Mouse (Mus musculus) heart, embryonic 14.5 days (tissue): ENCODE measurements at regions not wholly inside any gene's neighbourhood (a gene's known extent, or its start where the extent isn't known, plus 50 kb on each side); places are given as distances from the start of the nearest gene placed in this dataset.

Source experiments
- ATAC-seq: fragments of 200-750 bp; cut with Nextera tagmentation; 2 replicates; pipeline ENCODE4 v1.8.0; 2017; ENCODE audit warnings: low read depth, moderate TSS enrichment; ENCODE audit not compliant: insufficient number of reproducible peaks, insufficient read depth, low FRiP score
- H3K27ac ChIP-seq, 2 experiments: fragments of 200-500 bp in 1 of 2; fragments of 300-500 bp in 1 of 2; sonication (generic) in 1 of 2; replicated peaks in 1 of 2; 2 replicates each; pipeline ENCODE4 v1.5.1; 2012 to 2014; ENCODE audit warnings: low read depth in 2 of 2, low read length in 2 of 2, control low read depth in 1 of 2, mild to moderate bottlenecking in 1 of 2, mixed read lengths in 1 of 2; ENCODE audit not compliant: control insufficient read depth in 1 of 2, insufficient read depth in 1 of 2
- H3K27me3 ChIP-seq: fragments of 300-500 bp; sonication (generic); 2 replicates; pipeline ENCODE4 v1.6.1; 2014; ENCODE audit warnings: mild to moderate bottlenecking, low read length, control low read depth; ENCODE audit not compliant: control insufficient read depth, insufficient read depth
- H3K36me3 ChIP-seq: fragments of 300-500 bp; sonication (generic); 2 replicates; pipeline ENCODE4 v1.6.1; 2014; ENCODE audit warnings: mild to moderate bottlenecking, control low read depth, low read length, mixed read lengths; ENCODE audit not compliant: control insufficient read depth, insufficient read depth
- H3K4me1 ChIP-seq, 2 experiments: fragments of 200-500 bp in 1 of 2; fragments of 300-500 bp in 1 of 2; sonication (generic) in 1 of 2; 2 replicates each; pipeline ENCODE4 v1.6.1; 2012 to 2014; ENCODE audit warnings: low read length in 2 of 2, control low read depth in 1 of 2, mixed read lengths in 1 of 2; ENCODE audit not compliant: control insufficient read depth in 2 of 2, insufficient read depth in 2 of 2
- H3K4me2 ChIP-seq: fragments of 300-500 bp; sonication (generic); 2 replicates; pipeline ENCODE4 v1.6.1; 2014; ENCODE audit warnings: mild to moderate bottlenecking, low read length
- H3K4me3 ChIP-seq, 2 experiments: fragments of 200-500 bp in 1 of 2; fragments of 300-500 bp in 1 of 2; sonication (generic) in 1 of 2; 2 replicates each; pipeline ENCODE4 v1.5.1; 2012 to 2014; ENCODE audit warnings: low read length in 2 of 2, mild to moderate bottlenecking in 2 of 2, control low read depth in 1 of 2, low read depth in 1 of 2, moderate library complexity in 1 of 2; ENCODE audit not compliant: control insufficient read depth in 1 of 2, insufficient read depth in 1 of 2
- H3K9ac ChIP-seq: fragments of 300-500 bp; sonication (generic); 2 replicates; pipeline ENCODE4 v1.6.1; 2014; ENCODE audit warnings: mild to moderate bottlenecking, low read length
- H3K9me3 ChIP-seq: fragments of 300-500 bp; sonication (generic); 2 replicates; pipeline ENCODE4 v1.6.1; 2016; ENCODE audit warnings: low read length, control low read depth; ENCODE audit not compliant: control insufficient read depth
- WGBS: fragments of 180-500 bp; shearing (Covaris S2); extraction: QIAGEN DNeasy Blood & Tissue Kit; methylation state at CpG from one replicate; pipeline ENCODE4 v1.1.7; 2014; 5-methylcytosine and 5-hydroxymethylcytosine counted together

DNA sequence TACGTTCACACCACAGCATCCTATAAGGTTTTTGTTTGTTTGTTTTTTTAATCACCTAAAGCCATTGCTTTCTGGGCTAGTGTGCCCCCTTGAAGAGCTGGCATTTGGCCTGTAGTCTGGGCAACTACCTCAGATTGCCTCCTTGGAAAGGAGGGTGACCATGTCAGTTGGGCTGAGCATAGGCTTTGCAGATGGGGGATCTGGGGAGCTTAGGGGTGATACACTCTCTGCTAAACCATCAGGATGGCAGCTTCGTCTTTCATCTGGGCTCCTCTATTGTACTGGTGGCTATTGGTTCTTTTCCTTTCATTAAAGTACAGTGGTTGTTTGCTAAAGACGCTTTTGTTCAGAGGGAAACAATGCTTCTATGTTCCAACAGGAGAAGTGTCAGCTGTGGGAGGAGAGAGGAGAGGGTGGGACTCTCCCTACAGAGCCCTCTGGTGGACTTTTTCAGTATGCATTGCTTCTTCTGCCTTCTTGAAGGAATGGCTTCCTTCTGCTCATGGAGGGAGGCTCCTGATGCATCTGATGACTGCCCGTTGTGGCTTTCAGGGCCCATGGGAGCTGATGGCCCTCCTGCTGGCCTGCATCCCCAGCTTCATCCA, 196.8 kb downstream of the Pten start:
- 44% methylated on average over 4 of the region's 4 CpGs for WGBS
- H3K27ac ChIP-seq = no peak overlapping the region
- ATAC-seq = no peak

DNA sequence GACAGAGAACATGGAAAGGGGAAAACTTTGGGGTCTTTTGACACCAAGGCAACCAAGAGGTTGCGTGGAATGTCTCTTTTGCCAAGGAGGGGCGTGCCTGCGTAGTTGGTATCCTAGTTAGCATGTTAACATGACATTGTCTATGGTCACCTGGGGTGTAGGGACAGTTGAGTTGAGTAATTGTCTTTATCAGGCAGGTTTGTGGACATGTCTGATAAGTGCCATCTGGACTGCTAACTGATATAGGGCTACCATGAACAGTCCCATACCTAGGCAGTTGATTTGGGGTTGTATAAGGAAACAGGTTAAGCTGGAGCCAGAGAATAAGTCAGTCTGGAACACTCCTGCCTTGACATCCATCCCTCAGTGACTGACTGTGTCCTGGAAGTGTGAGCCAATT, 197.6 kb downstream of the Pten start:
- no peak overlapping the region for H3K4me3 ChIP-seq
- no peak for ATAC-seq
- no peak overlapping the region for H3K4me2 ChIP-seq
- no peaks in the 10 kb centered on the region for H3K9me3 ChIP-seq
- H3K36me3 ChIP-seq = no peaks in the 10 kb centered on the region
- H3K4me1 ChIP-seq = peaks cover 4 to 11% of the 10 kb centered on the region in 2 experiments; a peak in 3 of 4 replicates
- no peaks in the 10 kb centered on the region for H3K27me3 ChIP-seq
- WGBS = 92% methylated on average over 3 of the region's 3 CpGs
- H3K9ac ChIP-seq = no peak overlapping the region
- H3K27ac ChIP-seq = no peak overlapping the region

More for the DNA sequence above, 196.8 kb downstream of the Pten start:
- H3K9ac ChIP-seq = no peak overlapping the region
- no peaks in the 10 kb centered on the region for H3K9me3 ChIP-seq
- H3K4me2 ChIP-seq = no peak overlapping the region
- no peaks in the 10 kb centered on the region for H3K36me3 ChIP-seq
- H3K27me3 ChIP-seq = no peaks in the 10 kb centered on the region
- H3K4me3 ChIP-seq = no peak overlapping the region
- peaks cover 4 to 11% of the 10 kb centered on the region in 2 experiments; a peak in 3 of 4 replicates for H3K4me1 ChIP-seq

DNA sequence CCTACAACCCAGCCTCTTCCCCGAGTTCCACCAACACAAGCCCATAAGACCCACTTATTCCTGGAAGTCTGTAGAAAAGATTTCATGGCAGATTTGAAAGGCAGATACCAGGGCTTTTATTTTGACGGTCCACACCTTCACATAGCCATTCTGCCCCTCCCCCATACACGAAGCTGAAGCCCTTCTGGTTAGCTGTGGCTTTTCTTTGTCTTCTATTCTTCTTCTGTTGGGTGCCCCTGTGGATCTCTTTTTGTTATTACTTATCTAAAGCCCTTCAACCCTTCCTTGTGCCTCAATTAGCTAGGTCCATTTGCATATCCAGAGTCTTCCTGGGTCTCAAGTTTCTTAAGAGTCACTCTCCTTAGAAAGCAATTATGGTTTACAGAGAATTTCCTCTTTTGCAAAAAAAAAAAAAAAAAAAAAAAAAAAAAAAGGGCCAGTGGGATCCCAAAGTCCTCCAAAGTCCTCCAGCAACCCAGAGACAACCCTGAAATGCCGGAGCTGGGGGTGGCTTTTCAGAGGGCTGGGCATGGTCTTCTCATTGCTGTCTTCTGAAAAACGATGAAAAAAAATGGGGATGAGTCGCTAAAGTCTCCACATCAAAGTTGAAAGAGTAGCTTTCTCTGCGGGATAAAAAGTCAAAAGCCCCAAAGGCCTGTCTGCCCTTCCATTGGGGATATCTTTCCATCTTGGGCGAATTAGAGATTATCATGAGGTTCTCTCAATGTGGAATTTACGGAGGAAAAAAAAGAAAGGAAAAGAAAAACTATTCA, 199.0 kb downstream of the Pten start:
- ATAC-seq = no peak
- WGBS = 9% methylated on average over 9 of the region's 9 CpGs
- H3K9me3 ChIP-seq = no peaks in the 10 kb centered on the region
- peak overlapping the region; percentile 10; the same call in 1 of the 2 replicates for H3K9ac ChIP-seq
- peaks cover 4 to 11% of the 10 kb centered on the region in 2 experiments; a peak in 3 of 4 replicates for H3K4me1 ChIP-seq
- peak overlapping the region; percentile 20 to 33; a peak in 3 of 4 replicates for H3K4me3 ChIP-seq
- H3K27ac ChIP-seq = no peak overlapping the region
- no peaks in the 10 kb centered on the region for H3K36me3 ChIP-seq
- H3K4me2 ChIP-seq = peak overlapping the region; percentile 66
- no peaks in the 10 kb centered on the region for H3K27me3 ChIP-seq

DNA sequence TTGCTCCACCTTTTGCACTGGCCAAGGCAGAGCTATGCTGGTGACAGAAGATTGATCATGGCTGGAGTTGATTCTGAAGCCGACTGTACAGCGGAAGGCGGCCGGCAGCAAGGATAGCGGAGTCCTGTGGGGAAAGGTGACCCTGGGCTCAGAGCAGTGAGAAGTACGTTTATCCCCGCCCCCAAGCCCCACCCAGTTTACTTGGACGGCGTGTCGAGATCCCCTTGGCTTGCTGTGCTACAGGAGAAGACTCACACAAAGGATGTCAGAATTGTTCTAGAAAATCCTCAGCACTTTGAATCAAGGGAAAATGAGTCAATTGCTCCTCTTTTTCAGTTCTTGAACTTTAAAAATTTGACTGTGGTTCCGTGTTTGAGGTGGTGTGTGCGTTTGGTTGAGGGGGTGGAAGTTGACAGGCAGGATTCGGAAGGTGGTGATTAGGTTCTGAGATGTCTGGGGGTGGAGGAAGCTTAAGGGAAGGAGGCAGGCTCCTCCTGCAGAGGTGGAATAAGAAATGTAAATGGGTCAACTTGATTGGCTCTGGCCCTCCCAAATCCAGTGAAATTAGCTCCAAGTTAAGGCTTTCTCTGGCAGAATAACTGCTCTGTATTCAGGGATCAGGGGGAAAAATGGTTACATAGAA, 199.7 kb downstream of the Pten start:
- Histone ChIP-seq H3K4me1 (peaks cover 4 to 11% of the 10 kb centered on the region in 2 experiments; a peak in 3 of 4 replicates), H3K9me3 (no peaks in the 10 kb centered on the region), H3K36me3 (no peaks in the 10 kb centered on the region), H3K9ac (peak overlapping the region; percentile 10; the same call in 1 of the 2 replicates), H3K27ac (no peak overlapping the region), H3K4me2 (peak overlapping the region; percentile 66), H3K27me3 (no peaks in the 10 kb centered on the region), H3K4me3 (peak overlapping the region; percentile 20 to 33; a peak in 3 of 4 replicates)
- WGBS = 3% methylated on average over 13 of the region's 13 CpGs
- ATAC-seq = no peak

DNA sequence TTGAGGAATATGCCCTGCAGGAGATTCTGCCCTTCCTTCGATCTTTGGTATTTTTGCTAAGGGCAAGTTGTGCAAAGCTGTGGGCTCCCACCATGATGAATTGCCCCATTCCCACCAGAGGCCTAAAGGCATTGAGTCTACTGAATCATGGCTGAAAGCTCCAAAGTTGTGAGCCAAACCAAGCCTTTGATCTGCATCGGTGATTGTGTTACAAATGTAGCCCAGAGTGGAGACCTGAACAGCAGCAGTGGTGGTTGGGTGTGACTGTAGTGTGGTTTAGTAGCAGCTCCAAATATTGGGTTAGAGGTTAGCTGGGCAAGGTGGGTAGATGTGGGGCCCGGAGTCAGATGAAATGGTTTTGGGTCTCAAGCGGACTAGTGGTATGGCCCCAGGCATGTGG, 201.0 kb downstream of the Pten start:
- H3K9ac ChIP-seq = no peak overlapping the region
- H3K4me1 ChIP-seq = peaks cover 3 to 11% of the 10 kb centered on the region in 2 experiments; a peak in 3 of 4 replicates
- H3K27me3 ChIP-seq = no peaks in the 10 kb centered on the region
- H3K36me3 ChIP-seq = no peaks in the 10 kb centered on the region
- no peaks in the 10 kb centered on the region for H3K9me3 ChIP-seq
- no peak overlapping the region for H3K27ac ChIP-seq
- WGBS = 92% methylated on average over 4 of the region's 4 CpGs
- H3K4me2 ChIP-seq = no peak overlapping the region
- no peak overlapping the region for H3K4me3 ChIP-seq
- no peak for ATAC-seq

DNA sequence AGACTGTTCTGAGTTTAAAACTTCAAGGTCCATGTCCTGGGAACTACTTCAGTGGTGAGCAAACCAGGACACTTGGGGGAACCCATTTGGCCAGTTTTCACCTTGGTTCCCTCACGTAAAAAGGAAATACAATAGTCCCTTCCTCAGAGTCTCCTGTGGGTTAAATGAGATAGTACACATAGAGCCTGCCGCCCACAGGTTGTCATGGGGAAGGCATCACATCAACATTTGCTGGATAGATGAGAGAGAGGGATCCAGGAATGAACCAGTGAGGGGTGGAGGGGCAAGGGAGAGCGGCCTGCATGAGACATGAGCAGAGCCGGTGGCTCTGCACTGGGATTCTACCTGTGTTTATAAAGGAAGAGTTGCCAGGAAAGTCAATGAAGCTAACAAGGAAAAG, 201.5 kb downstream of the Pten start:
- Histone ChIP-seq H3K4me3 (no peak overlapping the region), H3K4me2 (no peak overlapping the region), H3K4me1 (peaks cover 2 to 11% of the 10 kb centered on the region in 2 experiments; a peak in 3 of 4 replicates), H3K36me3 (no peaks in the 10 kb centered on the region), H3K9me3 (no peaks in the 10 kb centered on the region), H3K27ac (no peak overlapping the region), H3K9ac (no peak overlapping the region), H3K27me3 (no peaks in the 10 kb centered on the region)
- 87% methylated on average over 4 of the region's 4 CpGs for WGBS
- ATAC-seq = no peak

DNA sequence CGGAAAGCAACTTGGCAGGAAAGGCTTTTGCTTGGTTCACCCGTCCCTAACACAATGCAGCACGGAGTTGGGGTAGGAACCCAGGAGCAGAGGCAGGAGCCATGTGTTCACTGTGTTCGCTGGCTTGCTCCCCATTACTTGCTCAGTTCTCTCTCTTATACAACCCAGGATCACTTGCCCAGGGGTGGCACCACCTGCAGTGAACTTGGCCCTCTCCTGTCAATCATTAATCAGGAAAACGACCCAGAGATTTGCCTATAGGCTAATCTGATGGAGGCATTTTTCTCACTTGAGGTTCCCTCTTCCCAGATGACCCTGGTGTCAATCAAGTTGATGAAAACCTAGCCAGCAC, 202.5 kb downstream of the Pten start:
- Histone ChIP-seq H3K4me3 (no peak overlapping the region), H3K4me1 (peaks cover 2 to 9% of the 10 kb centered on the region in 2 experiments; a peak in 3 of 4 replicates), H3K36me3 (no peaks in the 10 kb centered on the region), H3K9ac (no peak overlapping the region), H3K27ac (no peak overlapping the region), H3K4me2 (no peak overlapping the region), H3K27me3 (no peaks in the 10 kb centered on the region), H3K9me3 (no peaks in the 10 kb centered on the region)
- WGBS = 55% methylated on average over 5 of the region's 5 CpGs
- ATAC-seq = no peak
